In the genomic region with DNA sequence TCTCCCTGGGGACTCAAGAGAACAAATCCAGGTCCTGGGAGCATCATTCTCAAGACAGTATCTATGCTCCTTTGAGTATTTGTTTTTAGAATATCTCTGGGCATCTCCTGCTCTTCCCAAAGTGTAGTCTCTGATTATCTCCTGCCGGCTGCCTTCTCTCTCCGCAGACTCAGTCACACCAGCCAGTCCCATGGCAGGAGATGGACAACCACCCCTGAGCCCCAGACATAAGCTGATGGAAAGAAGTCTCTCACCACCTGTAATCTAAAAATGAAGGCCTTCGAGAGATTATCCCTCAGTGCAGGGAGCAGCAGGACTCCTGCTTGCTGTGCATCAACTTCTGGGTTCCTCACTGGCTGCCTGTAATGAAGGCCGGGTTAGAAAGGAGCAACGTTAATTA, we compare ENCODE assay signal across 29 mouse cellular contexts.
"Had no signal": no experiment of that assay in that cellular context is flagged by ENCODE, and none has a peak within 500 bp of the region (broad histone marks: within the 10 kb centered on the region; RNA-seq: fewer than 3 reads in every experiment).

No protein-coding gene starts in this region.

- H3K9me3 ChIP-seq: limb, embryonic 10.5 days; limb, embryonic 13.5 days; limb, embryonic 15.5 days; liver, embryonic 13.5 days; liver, embryonic 15.5 days; lung, embryonic 15.5 days; midbrain, embryonic 12.5 days; midbrain, embryonic 13.5 days; midbrain, embryonic 15.5 days; neural tube, embryonic 12.5 days had no signal

- DNase-seq: left cerebral cortex, postnatal 4 days; liver; liver, embryonic 13.5 days; liver, postnatal 0 days; lung, adult 18-20 months; lung, adult 2 months; lung, embryonic 14.5 days; lung, postnatal 10 days; lung, postnatal 14 days; lung, postnatal 36 days; lung, postnatal 4 days had no signal

- H3K4me1 ChIP-seq: limb, embryonic 12.5 days; limb, embryonic 13.5 days; limb, embryonic 15.5 days; liver, embryonic 12.5 days; liver, embryonic 13.5 days; liver, embryonic 15.5 days; lung, embryonic 15.5 days; megakaryocyte, embryonic 14.5 days; neural tube, embryonic 12.5 days had no signal

- H3K4me2 ChIP-seq: limb, embryonic 12.5 days; limb, embryonic 13.5 days; limb, embryonic 15.5 days; liver, embryonic 11.5 days; liver, embryonic 12.5 days; liver, embryonic 13.5 days; liver, embryonic 15.5 days; lung, embryonic 14.5 days; lung, embryonic 15.5 days; midbrain, embryonic 11.5 days; midbrain, embryonic 12.5 days; midbrain, embryonic 13.5 days; midbrain, embryonic 15.5 days; neural tube, embryonic 12.5 days had no signal

- H3K27me3 ChIP-seq: limb, embryonic 12.5 days; limb, embryonic 13.5 days; limb, embryonic 15.5 days; liver, embryonic 12.5 days; liver, embryonic 13.5 days; liver, embryonic 15.5 days; lung, embryonic 15.5 days; megakaryocyte, embryonic 14.5 days; midbrain, embryonic 13.5 days; midbrain, embryonic 15.5 days; neural tube, embryonic 12.5 days had no signal

- H3K27ac ChIP-seq: limb, embryonic 10.5 days; limb, embryonic 12.5 days; limb, embryonic 13.5 days; limb, embryonic 15.5 days; liver, embryonic 12.5 days; liver, embryonic 13.5 days; liver, embryonic 14.5 days; liver, embryonic 15.5 days; lung, embryonic 15.5 days; macrophage; midbrain, embryonic 12.5 days; midbrain, embryonic 13.5 days; midbrain, embryonic 15.5 days; neural tube, embryonic 12.5 days had no signal

- ATAC-seq: liver, embryonic 12.5 days; liver, postnatal 0 days; lung, postnatal 0 days; midbrain, embryonic 15.5 days had no signal

- H3K9ac ChIP-seq: limb, embryonic 12.5 days; limb, embryonic 13.5 days; limb, embryonic 15.5 days; liver, embryonic 12.5 days; liver, embryonic 13.5 days; liver, embryonic 14.5 days; liver, embryonic 15.5 days; liver, postnatal 0 days; lung, embryonic 14.5 days; lung, embryonic 15.5 days; midbrain, embryonic 12.5 days; midbrain, embryonic 13.5 days; midbrain, embryonic 15.5 days; neural tube, embryonic 12.5 days had no signal

- H3K4me3 ChIP-seq: limb, embryonic 10.5 days; limb, embryonic 12.5 days; limb, embryonic 13.5 days; limb, embryonic 15.5 days; liver, embryonic 12.5 days; liver, embryonic 13.5 days; liver, embryonic 15.5 days; lung, embryonic 15.5 days; megakaryocyte, embryonic 14.5 days; midbrain, embryonic 12.5 days; midbrain, embryonic 13.5 days; midbrain, embryonic 15.5 days; myocyte; neural tube, embryonic 12.5 days had no signal

- H3K36me3 ChIP-seq: limb, embryonic 10.5 days; limb, embryonic 12.5 days; limb, embryonic 13.5 days; limb, embryonic 15.5 days; liver, embryonic 12.5 days; liver, embryonic 13.5 days; liver, embryonic 15.5 days; lung, embryonic 15.5 days; midbrain, embryonic 12.5 days; midbrain, embryonic 13.5 days; midbrain, embryonic 15.5 days; neural tube, embryonic 12.5 days had no signal
